Mouse (Mus musculus) megakaryocyte, embryonic 14.5 days (primary cell): ENCODE data around the gene Cst8. TPM values are rescaled to one million over a fixed set of nuclear protein-coding genes. Genes with fewer than 3 reads are reported as not detected.

Experiments used
- H3K27me3 ChIP-seq: replicated peaks from 2 replicates; pipeline ENCODE3; 2012; ENCODE audit warnings: inconsistent platforms
- H3K36me3 ChIP-seq: replicated peaks from 2 replicates; pipeline ENCODE3; 2012; ENCODE audit warnings: low read length, inconsistent platforms, mixed read lengths
- H3K4me1 ChIP-seq: 2 replicates; pipeline ENCODE4 v1.6.1; 2012; ENCODE audit warnings: inconsistent platforms
- H3K4me3 ChIP-seq: replicated peaks from 2 replicates; pipeline ENCODE3; 2012; ENCODE audit warnings: moderate library complexity, mild to moderate bottlenecking, inconsistent platforms
- H3K9me3 ChIP-seq: 2 replicates; pipeline ENCODE4 v1.6.1; 2012; ENCODE audit warnings: inconsistent platforms
- FLI1 ChIP-seq: IDR thresholded peaks from 2 replicates; pipeline ENCODE4 v1.6.1; 2012; ENCODE audit warnings: low read length, inconsistent platforms, mixed read lengths
- GATA1 ChIP-seq: IDR thresholded peaks from 3 replicates; pipeline ENCODE4 v1.6.1; 2012; ENCODE audit warnings: mixed read lengths, low read length, inconsistent platforms, borderline replicate concordance
- polyA plus RNA-seq: library from polyadenylated mRNA; stranded (reverse); fragments of >175 nt; gene quantifications from 2 replicates; pipeline ENCODE4 v1.2.3, GENCODE M21; 2012; ENCODE audit warnings: low replicate concordance; ENCODE audit not compliant: insufficient read depth

The Cst8 gene
- polyA plus RNA-seq, 1 experiment: not detected

GRCm38 (mm10) chr2:148806696-148807095 lies 8.1 kb downstream of the Cst8 start:
- H3K4me1 ChIP-seq: no peaks in the 10 kb centered on the region
- no peaks in the 10 kb centered on the region for H3K27me3 ChIP-seq
- no peaks in the 10 kb centered on the region for H3K9me3 ChIP-seq
- no peaks in the 10 kb centered on the region for H3K36me3 ChIP-seq
- no peak for TF ChIP-seq GATA1
- no peak for TF ChIP-seq FLI1
- H3K4me3 ChIP-seq: no peak overlapping the region

- Histone ChIP-seq H3K4me1 (no peaks in the 10 kb centered on the region), H3K9me3 (no peaks in the 10 kb centered on the region), H3K4me3 (no peak within 1 kb of the TSS), H3K36me3 (no peaks in the 10 kb centered on the region), H3K27me3 (no peaks in the 10 kb centered on the region)
- TF ChIP-seq GATA1: no peak
- no peak for TF ChIP-seq FLI1
Measured at GRCm38 (mm10) chr2:148819909-148820308, 21.3 kb downstream of the Cst8 start, which contains the start of gene Cst13. Cst13 (plus strand) TSS chr2:148820081.

GRCm38 (mm10) chr2:148825986-148826385 lies 27.4 kb downstream of the Cst8 start:
- no peaks in the 10 kb centered on the region for H3K9me3 ChIP-seq
- H3K4me3 ChIP-seq: no peak overlapping the region
- TF ChIP-seq GATA1 (no peak), FLI1 (no peak)
- H3K27me3 ChIP-seq: no peaks in the 10 kb centered on the region
- H3K36me3 ChIP-seq: no peaks in the 10 kb centered on the region
- H3K4me1 ChIP-seq: no peaks in the 10 kb centered on the region

- H3K4me3 ChIP-seq: no peak within 1 kb of the TSS
- H3K9me3 ChIP-seq: no peaks in the 10 kb centered on the region
- TF ChIP-seq GATA1: no peak
- TF ChIP-seq FLI1: no peak
- no peaks in the 10 kb centered on the region for H3K4me1 ChIP-seq
- H3K36me3 ChIP-seq: no peaks in the 10 kb centered on the region
- H3K27me3 ChIP-seq: no peaks in the 10 kb centered on the region
Measured at GRCm38 (mm10) chr2:148834912-148835311, 36.3 kb downstream of the Cst8 start, which contains the start of gene Cst9. Cst9 (plus strand) TSS chr2:148835147.

GRCm38 (mm10) chr2:148838075-148838777 lies 39.6 kb downstream of the Cst8 start:
- TF ChIP-seq FLI1: no peak
- no peak for TF ChIP-seq GATA1
- Histone ChIP-seq H3K36me3 (no peaks in the 10 kb centered on the region), H3K9me3 (no peaks in the 10 kb centered on the region), H3K4me3 (no peak overlapping the region), H3K27me3 (no peaks in the 10 kb centered on the region), H3K4me1 (no peaks in the 10 kb centered on the region)

GRCm38 (mm10) chr2:148839224-148839623 lies 40.6 kb downstream of the Cst8 start:
- H3K27me3 ChIP-seq: no peaks in the 10 kb centered on the region
- H3K9me3 ChIP-seq: no peaks in the 10 kb centered on the region
- H3K36me3 ChIP-seq: no peaks in the 10 kb centered on the region
- TF ChIP-seq GATA1 (no peak), FLI1 (no peak)
- no peaks in the 10 kb centered on the region for H3K4me1 ChIP-seq
- H3K4me3 ChIP-seq: no peak overlapping the region

- Histone ChIP-seq H3K9me3 (peaks cover 6% of the 10 kb centered on the region), H3K4me3 (peak overlapping the region; percentile 85), H3K27me3 (no peaks in the 10 kb centered on the region), H3K4me1 (peaks cover 6% of the 10 kb centered on the region), H3K36me3 (no peaks in the 10 kb centered on the region)
- TF ChIP-seq FLI1 (no peak), GATA1 (no peak)
Measured at GRCm38 (mm10) chr2:148851116-148851906, 52.7 kb downstream of the Cst8 start.

Other genes with a start within 250 kb of the Cst8 start
- 2.6 and 25.6 TPM in 2 replicates for gene Nxt1, start 126.2 kb upstream of the Cst8 start, polyA plus RNA-seq
- 5.2 and 17.8 TPM in 2 replicates for gene Gzf1, start 117.8 kb upstream of the Cst8 start, polyA plus RNA-seq
- gene Napb, start 66.3 kb upstream of the Cst8 start, polyA plus RNA-seq: not detected in 2 replicates
- gene Cstl1, start 48.4 kb upstream of the Cst8 start, polyA plus RNA-seq: not detected in 2 replicates
- gene Cst11, start 27.3 kb upstream of the Cst8 start, polyA plus RNA-seq: not detected in 2 replicates
- not detected in 2 replicates for gene 8030411F24Rik, start 16.8 kb upstream of the Cst8 start, polyA plus RNA-seq
- not detected in 2 replicates for gene Cst12, start 9.4 kb upstream of the Cst8 start, polyA plus RNA-seq
- not detected in 2 replicates for gene Cst13, start 21.3 kb downstream of the Cst8 start, polyA plus RNA-seq
- gene Cst9, start 36.4 kb downstream of the Cst8 start, polyA plus RNA-seq: not detected in 2 replicates
- not detected in 2 replicates for gene 9230104L09Rik, start 66.3 kb downstream of the Cst8 start, polyA plus RNA-seq
- gene Cst3, start 76.9 kb downstream of the Cst8 start, polyA plus RNA-seq: 199 and 636 TPM in 2 replicates
- not detected in 2 replicates for gene Gm1330, start 204.5 kb downstream of the Cst8 start, polyA plus RNA-seq
- 1.5 TPM in 1 of 2 replicates, not detected in the other for gene Gm10750, start 218.5 kb downstream of the Cst8 start, polyA plus RNA-seq